Mouse (Mus musculus): ENCODE data around the gene Rab11fip4.

GRCm38 (mm10) chr11:79717271-79717670 is 126.3 kb downstream of the Rab11fip4 start:
- TF ChIP-seq CTCF (IDR thresholded peaks at IDR 0.05; ENCODE audit: low read depth, low read length) (no peak), TAL1 (conservative IDR thresholded peaks at IDR 0.05; ENCODE audit: low read depth, low read length) (no peak)
